ENCODE assay signal across 9 mouse cellular contexts in genomic region chr7:130257991-130258703, GRCm38 (mm10).
DNase-seq lines count a peak whose midpoint lies in the region; ATAC-seq and TF ChIP-seq lines count a peak whose summit lies in the region.
"Had no signal": no experiment of that assay in that cellular context is flagged by ENCODE, and none has a peak within 500 bp of the region (broad histone marks: within the 10 kb centered on the region; RNA-seq: fewer than 3 reads in every experiment).

No protein-coding gene starts in this region.

- no peaks in the 10 kb centered on the region for H3K9me3 ChIP-seq in lung, embryonic 16.5 days (ENCODE audit: control insufficient read depth, low read length)
- no peaks in the 10 kb centered on the region for H3K9me3 ChIP-seq in forebrain, embryonic 13.5 days (replicated peaks)
- no peaks in the 10 kb centered on the region for H3K9me3 ChIP-seq in limb, embryonic 12.5 days
- no peaks in the 10 kb centered on the region for H3K9me3 ChIP-seq in stomach, postnatal 0 days (ENCODE audit: control insufficient read depth, low read length)

- peak overlapping the region; percentile 79 for H3K4me2 ChIP-seq in lung, embryonic 16.5 days (ENCODE audit: low read depth, low read length)
- H3K4me2 ChIP-seq in forebrain, embryonic 13.5 days: peak overlapping the region; percentile 77
- H3K4me2 ChIP-seq in limb, embryonic 12.5 days: peak overlapping the region; percentile 75
- peak overlapping the region; percentile 72 for H3K4me2 ChIP-seq in stomach, postnatal 0 days (replicated peaks; ENCODE audit: low read depth)

- 0 out of 2 replicates have a peak, but pooled peaks cover 2% of the 10 kb centered on the region for H3K36me3 ChIP-seq in lung, embryonic 16.5 days (ENCODE audit: control insufficient read depth, insufficient read depth, low read length)
- H3K36me3 ChIP-seq in forebrain, embryonic 13.5 days (ENCODE audit: poor library complexity, severe bottlenecking): peaks cover 13% of the 10 kb centered on the region; the same call in 1 of the 2 replicates
- H3K36me3 ChIP-seq in limb, embryonic 12.5 days: peaks cover 42% of the 10 kb centered on the region
- H3K36me3 ChIP-seq in stomach, postnatal 0 days (ENCODE audit: control insufficient read depth, insufficient read depth, low read length): peaks cover 5% of the 10 kb centered on the region; the same call in 1 of the 2 replicates

- no peak for DNase-seq in lung, postnatal 10 days
- no peak for DNase-seq in stomach, postnatal 0 days (ENCODE audit: low spot score)
- DNase-seq in adrenal gland, postnatal 10 days: no peak
- DNase-seq in adrenal gland, adult 8-10 months: no peak
- DNase-seq: heart, postnatal 10 days; thymus, adult 18-20 months had no signal

- TF ChIP-seq EP300 in stomach, postnatal 0 days (optimal IDR thresholded peaks at IDR 0.05): no peak

- H3K27me3 ChIP-seq in lung, embryonic 16.5 days (ENCODE audit: control insufficient read depth, insufficient read depth, low read depth, low read length): no peaks in the 10 kb centered on the region
- H3K27me3 ChIP-seq in forebrain, embryonic 13.5 days: peaks cover 18% of the 10 kb centered on the region
- peaks cover 11% of the 10 kb centered on the region for H3K27me3 ChIP-seq in limb, embryonic 12.5 days
- no peaks in the 10 kb centered on the region for H3K27me3 ChIP-seq in stomach, postnatal 0 days (ENCODE audit: control insufficient read depth, insufficient read depth, low read length)

- ATAC-seq in lung, embryonic 16.5 days (ENCODE audit: low read depth): 0 out of 2 replicates have a peak, but pooled peaks have one; percentile 6
- ATAC-seq in forebrain, embryonic 13.5 days: peak; percentile 48; the same call in 1 of the 2 replicates
- ATAC-seq in limb, embryonic 12.5 days (ENCODE audit: insufficient number of reproducible peaks, insufficient read depth, low FRiP score, low TSS enrichment, low read depth): 0 out of 2 replicates have a peak, but pooled peaks have one; percentile 32
- ATAC-seq in stomach, postnatal 0 days (ENCODE audit: low FRiP score, low TSS enrichment): no peak

- H3K9ac ChIP-seq in lung, embryonic 16.5 days (ENCODE audit: low read length): peak overlapping the region; percentile 33
- H3K9ac ChIP-seq in forebrain, embryonic 13.5 days: no peak overlapping the region
- H3K9ac ChIP-seq in limb, embryonic 12.5 days (replicated peaks): 0 out of 2 replicates have a peak overlapping the region, but pooled peaks have one; percentile 32
- H3K9ac ChIP-seq in stomach, postnatal 0 days (ENCODE audit: low read length): no peak overlapping the region

- peaks cover 60% of the 10 kb centered on the region for H3K4me1 ChIP-seq in lung, embryonic 16.5 days (replicated peaks; ENCODE audit: control insufficient read depth, insufficient read depth, low read length)
- H3K4me1 ChIP-seq in forebrain, embryonic 13.5 days: peaks cover 67% of the 10 kb centered on the region
- H3K4me1 ChIP-seq in limb, embryonic 12.5 days (replicated peaks): peaks cover 92% of the 10 kb centered on the region
- H3K4me1 ChIP-seq in stomach, postnatal 0 days (replicated peaks; ENCODE audit: control insufficient read depth, insufficient read depth): peaks cover 17% of the 10 kb centered on the region; the same call in 1 of the 2 replicates

- no peak for TF ChIP-seq CTCF in stomach, postnatal 0 days (IDR thresholded peaks at IDR 0.05; ENCODE audit: low read depth)

- peak overlapping the region; percentile 22 for H3K4me3 ChIP-seq in lung, embryonic 16.5 days (ENCODE audit: low read length)
- no peak overlapping the region for H3K4me3 ChIP-seq in forebrain, embryonic 13.5 days
- H3K4me3 ChIP-seq in limb, embryonic 12.5 days (replicated peaks): peak overlapping the region; percentile 85
- no peak overlapping the region for H3K4me3 ChIP-seq in stomach, postnatal 0 days (ENCODE audit: low read depth, low read length)

- whole genome bisulfite sequencing in lung, embryonic 16.5 days: 36% methylated on average over 8 of the region's 8 CpGs
- 1% methylated on average over 8 of the region's 8 CpGs for WGBS in forebrain, embryonic 13.5 days
- whole genome bisulfite sequencing in limb, embryonic 12.5 days: 16% methylated on average over 8 of the region's 8 CpGs
- WGBS in stomach, postnatal 0 days: 34% methylated on average over 8 of the region's 8 CpGs

- peak overlapping the region; percentile 41 for H3K27ac ChIP-seq in lung, embryonic 16.5 days (ENCODE audit: low read length)
- peak overlapping the region; percentile 41; the same call in 1 of the 2 replicates for H3K27ac ChIP-seq in forebrain, embryonic 13.5 days
- peak overlapping the region; percentile 78 for H3K27ac ChIP-seq in limb, embryonic 12.5 days
- H3K27ac ChIP-seq in stomach, postnatal 0 days (replicated peaks): peak overlapping the region; percentile 35; the same call in 1 of the 2 replicates

Comparison
In these comparisons a context has a peak if more than half of its experiments do, and no peak if none do; other contexts are left out.
1. H3K4me3 ChIP-seq: peak in lung, embryonic 16.5 days (single experiment) and limb, embryonic 12.5 days (single experiment); none in forebrain, embryonic 13.5 days (single experiment) and stomach, postnatal 0 days (single experiment).
2. H3K9ac ChIP-seq: peak in lung, embryonic 16.5 days (single experiment) and limb, embryonic 12.5 days (single experiment); none in forebrain, embryonic 13.5 days (single experiment) and stomach, postnatal 0 days (single experiment).
3. Peak in every context shown above with its lines, with median percentiles within 50 percentile points of each other: H3K27ac ChIP-seq and H3K4me2 ChIP-seq.